Mouse (Mus musculus): Measurements from ENCODE around the gene S100a7a. TPM values are rescaled to one million over a fixed set of nuclear protein-coding genes. Genes with fewer than 3 reads are reported as not detected.
A peak's percentile ranks its signal among the peaks of the same experiment; 100 is the strongest.

S100a7a gene
- polyA plus RNA-seq, 1 experiment from 2014 or later, result 0.08 TPM

GRCm38 (mm10) chr3:90625496-90625895, 28.3 kb upstream of the S100a7a start:
- Histone ChIP-seq H3K27ac (ENCODE audit: low read length) (no peak overlapping the region), H3K36me3 (ENCODE audit: insufficient read depth, low read length) (no peaks in the 10 kb centered on the region), H3K4me3 (ENCODE audit: low read depth, low read length) (no peak overlapping the region), H3K4me1 (ENCODE audit: insufficient read depth, low read depth, low read length) (no peaks in the 10 kb centered on the region), H3K4me2 (replicated peaks; ENCODE audit: low read depth, low read length) (no peak overlapping the region), H3K9me3 (ENCODE audit: low read length) (no peaks in the 10 kb centered on the region), H3K9ac (replicated peaks; ENCODE audit: low read depth) (no peak overlapping the region), H3K27me3 (replicated peaks; ENCODE audit: insufficient read depth, low read length) (no peaks in the 10 kb centered on the region)
- WGBS, result 74% methylated on average over 5 of the region's 5 CpGs
- ATAC-seq, result no peak
- no peak for TF ChIP-seq CTCF (IDR thresholded peaks at IDR 0.05)
- TF ChIP-seq EP300 (IDR thresholded peaks at IDR 0.05), result no peak
- no peak for DNase-seq (ENCODE audit: low spot score)

DNA sequence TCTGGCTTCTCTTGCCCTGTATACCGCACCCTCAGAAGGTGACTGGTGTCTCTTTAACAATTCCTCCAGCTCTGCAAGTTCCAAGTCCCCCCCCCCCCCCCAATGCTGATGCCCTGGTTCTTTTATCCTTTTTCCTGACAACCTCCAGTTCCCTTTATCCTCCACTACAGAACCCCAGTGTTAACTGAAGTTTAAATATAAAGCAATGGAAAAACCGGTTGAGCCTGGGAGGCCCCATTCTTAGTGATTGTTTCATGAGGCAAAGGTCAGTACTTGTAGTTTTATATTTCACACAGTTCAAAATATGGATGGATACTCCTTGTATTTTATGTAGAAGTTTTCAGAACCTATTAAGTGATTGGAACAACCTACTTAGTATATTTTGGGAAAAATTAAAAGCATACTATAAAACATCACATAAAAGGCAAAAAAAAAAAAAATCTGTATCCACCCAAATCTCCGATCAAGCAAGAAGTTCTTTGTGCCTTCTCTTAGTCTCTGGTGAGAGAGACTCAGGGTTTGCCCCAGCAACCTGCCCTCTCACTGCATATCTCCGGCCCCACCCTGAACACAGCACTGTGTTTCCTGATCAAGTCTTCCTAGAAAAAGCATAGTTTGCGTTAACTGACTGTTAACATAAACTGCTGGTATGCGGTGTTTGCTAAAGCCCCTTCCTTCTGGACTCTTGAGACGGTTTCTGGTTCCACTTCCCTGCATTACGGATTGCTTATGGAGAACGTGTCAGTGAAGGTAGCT, 27.4 kb upstream of the S100a7a start:
- H3K4me3 ChIP-seq (ENCODE audit: low read depth, low read length), result no peak overlapping the region
- WGBS, result 26% methylated on average over 9 of the region's 9 CpGs
- no peaks in the 10 kb centered on the region for H3K9me3 ChIP-seq (ENCODE audit: low read length)
- ATAC-seq (no peak), DNase-seq (ENCODE audit: low spot score) (peak; percentile 42)
- H3K9ac ChIP-seq (replicated peaks; ENCODE audit: low read depth), result no peak overlapping the region
- no peaks in the 10 kb centered on the region for H3K27me3 ChIP-seq (replicated peaks; ENCODE audit: insufficient read depth, low read length)
- TF ChIP-seq CTCF (IDR thresholded peaks at IDR 0.05), result no peak
- TF ChIP-seq EP300 (IDR thresholded peaks at IDR 0.05), result no peak
- H3K36me3 ChIP-seq (ENCODE audit: insufficient read depth, low read length), result no peaks in the 10 kb centered on the region
- no peak overlapping the region for H3K4me2 ChIP-seq (replicated peaks; ENCODE audit: low read depth, low read length)
- no peak overlapping the region for H3K27ac ChIP-seq (ENCODE audit: low read length)
- no peaks in the 10 kb centered on the region for H3K4me1 ChIP-seq (ENCODE audit: insufficient read depth, low read depth, low read length)

- Histone ChIP-seq H3K27me3 (replicated peaks; ENCODE audit: insufficient read depth, low read length) (no peaks in the 10 kb centered on the region), H3K36me3 (ENCODE audit: insufficient read depth, low read length) (no peaks in the 10 kb centered on the region), H3K9ac (replicated peaks; ENCODE audit: low read depth) (no peak overlapping the region), H3K4me1 (ENCODE audit: insufficient read depth, low read depth, low read length) (no peaks in the 10 kb centered on the region), H3K27ac (ENCODE audit: low read length) (no peak overlapping the region), H3K9me3 (ENCODE audit: low read length) (no peaks in the 10 kb centered on the region), H3K4me3 (ENCODE audit: low read depth, low read length) (no peak overlapping the region), H3K4me2 (replicated peaks; ENCODE audit: low read depth, low read length) (no peak overlapping the region)
- ATAC-seq (no peak), DNase-seq (ENCODE audit: low spot score) (no peak)
- 84% methylated on average over 5 of the region's 5 CpGs for WGBS
- no peak for TF ChIP-seq EP300 (IDR thresholded peaks at IDR 0.05)
- no peak for TF ChIP-seq CTCF (IDR thresholded peaks at IDR 0.05)
Observed at GRCm38 (mm10) chr3:90627366-90627765, 26.5 kb upstream of the S100a7a start.

DNA sequence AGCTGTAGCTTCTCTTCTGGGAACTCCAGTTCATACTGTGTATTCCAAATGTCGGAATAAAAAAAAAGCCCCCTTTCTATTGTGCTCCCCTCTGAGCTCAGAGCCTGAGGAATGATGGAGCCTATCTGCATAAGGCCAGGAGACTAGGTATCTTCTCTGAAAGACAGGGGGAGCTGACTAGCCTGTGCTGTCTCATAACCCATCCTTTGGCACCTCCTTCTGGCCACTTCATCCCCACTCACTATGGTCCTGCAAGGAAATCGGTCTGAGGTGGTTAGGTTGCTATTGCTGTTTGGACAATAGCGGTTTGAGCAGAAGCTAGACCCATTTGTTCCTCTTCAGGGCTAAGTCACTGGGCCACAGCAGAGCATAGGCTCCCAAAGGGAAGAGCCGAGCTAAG, 26.0 kb upstream of the S100a7a start:
- H3K9me3 ChIP-seq (ENCODE audit: low read length), result no peaks in the 10 kb centered on the region
- 0 out of 2 replicates have a peak, but pooled peaks have one; percentile 37 for ATAC-seq
- H3K9ac ChIP-seq (replicated peaks; ENCODE audit: low read depth), result no peak overlapping the region
- no peaks in the 10 kb centered on the region for H3K4me1 ChIP-seq (ENCODE audit: insufficient read depth, low read depth, low read length)
- H3K27me3 ChIP-seq (replicated peaks; ENCODE audit: insufficient read depth, low read length), result no peaks in the 10 kb centered on the region
- no peak overlapping the region for H3K4me3 ChIP-seq (ENCODE audit: low read depth, low read length)
- no peak overlapping the region for H3K27ac ChIP-seq (ENCODE audit: low read length)
- 74% methylated on average over 4 of the region's 4 CpGs for WGBS
- H3K36me3 ChIP-seq (ENCODE audit: insufficient read depth, low read length), result no peaks in the 10 kb centered on the region
- peak; percentile 39 for DNase-seq (ENCODE audit: low spot score)
- H3K4me2 ChIP-seq (replicated peaks; ENCODE audit: low read depth, low read length), result no peak overlapping the region
- TF ChIP-seq CTCF (IDR thresholded peaks at IDR 0.05) (peak; percentile 75), EP300 (IDR thresholded peaks at IDR 0.05) (no peak)

- Histone ChIP-seq H3K36me3 (ENCODE audit: insufficient read depth, low read length) (no peaks in the 10 kb centered on the region), H3K4me1 (ENCODE audit: insufficient read depth, low read depth, low read length) (no peaks in the 10 kb centered on the region), H3K9ac (replicated peaks; ENCODE audit: low read depth) (no peak overlapping the region), H3K9me3 (ENCODE audit: low read length) (no peaks in the 10 kb centered on the region), H3K4me3 (ENCODE audit: low read depth, low read length) (no peak overlapping the region), H3K27ac (ENCODE audit: low read length) (no peak overlapping the region), H3K4me2 (replicated peaks; ENCODE audit: low read depth, low read length) (no peak overlapping the region), H3K27me3 (replicated peaks; ENCODE audit: insufficient read depth, low read length) (no peaks in the 10 kb centered on the region)
- ATAC-seq (peak; percentile 83), DNase-seq (ENCODE audit: low spot score) (peak; percentile 76)
- no peak for TF ChIP-seq EP300 (IDR thresholded peaks at IDR 0.05)
- TF ChIP-seq CTCF (IDR thresholded peaks at IDR 0.05), result no peak
- WGBS, result 63% methylated on average over 2 of the region's 2 CpGs
Observed at GRCm38 (mm10) chr3:90629298-90629697, 24.5 kb upstream of the S100a7a start.

DNA sequence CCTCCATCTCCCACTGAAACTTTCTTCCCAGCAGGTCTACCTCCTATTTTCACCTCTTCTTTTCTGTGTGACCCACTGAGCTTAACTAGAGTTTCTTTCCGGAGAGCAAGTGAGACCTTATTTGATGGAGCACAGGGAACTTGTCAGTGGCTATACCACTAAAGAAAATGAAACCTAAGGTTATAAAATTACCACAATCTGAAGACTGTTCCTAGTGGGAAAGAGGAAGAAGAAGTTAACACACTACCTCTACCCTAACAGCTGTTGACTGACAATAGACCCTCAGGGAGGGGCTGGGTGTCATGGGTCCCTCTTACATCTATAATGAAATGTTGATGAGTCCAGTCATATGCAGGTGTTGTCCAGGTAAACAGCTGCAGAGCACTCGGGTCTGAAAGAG, 21.8 kb upstream of the S100a7a start:
- WGBS, result 63% methylated on average over 2 of the region's 2 CpGs
- no peak overlapping the region for H3K27ac ChIP-seq (ENCODE audit: low read length)
- H3K4me1 ChIP-seq (ENCODE audit: insufficient read depth, low read depth, low read length), result no peaks in the 10 kb centered on the region
- H3K27me3 ChIP-seq (replicated peaks; ENCODE audit: insufficient read depth, low read length), result no peaks in the 10 kb centered on the region
- H3K4me2 ChIP-seq (replicated peaks; ENCODE audit: low read depth, low read length), result no peak overlapping the region
- ATAC-seq (no peak), DNase-seq (ENCODE audit: low spot score) (no peak)
- no peak overlapping the region for H3K9ac ChIP-seq (replicated peaks; ENCODE audit: low read depth)
- H3K9me3 ChIP-seq (ENCODE audit: low read length), result no peaks in the 10 kb centered on the region
- H3K36me3 ChIP-seq (ENCODE audit: insufficient read depth, low read length), result no peaks in the 10 kb centered on the region
- TF ChIP-seq EP300 (IDR thresholded peaks at IDR 0.05), result no peak
- TF ChIP-seq CTCF (IDR thresholded peaks at IDR 0.05), result no peak
- H3K4me3 ChIP-seq (ENCODE audit: low read depth, low read length), result no peak overlapping the region

All from lung, postnatal 0 days (tissue).